ENCODE assay signal across 12 mouse cellular contexts in genomic region chr13:58935956-58936495, GRCm38 (mm10).
DNase-seq lines count a peak whose midpoint lies in the region; ATAC-seq and TF ChIP-seq lines count a peak whose summit lies in the region.
"Had no signal": no experiment of that assay in that cellular context is flagged by ENCODE, and none has a peak within 500 bp of the region (broad histone marks: within the 10 kb centered on the region; RNA-seq: fewer than 3 reads in every experiment).

No protein-coding gene starts in this region.

- no peaks in the 10 kb centered on the region for H3K36me3 ChIP-seq in hindbrain, postnatal 0 days (ENCODE audit: insufficient read depth, low read length)
- H3K36me3 ChIP-seq in hindbrain, embryonic 14.5 days (replicated peaks; ENCODE audit: control insufficient read depth, insufficient read depth): no peaks in the 10 kb centered on the region
- no peaks in the 10 kb centered on the region for H3K36me3 ChIP-seq in neural tube, embryonic 12.5 days
- H3K36me3 ChIP-seq in neural tube, embryonic 15.5 days: no peaks in the 10 kb centered on the region
- H3K36me3 ChIP-seq: embryonic facial prominence, embryonic 12.5 days; liver, embryonic 15.5 days had no signal

- TF ChIP-seq CTCF in hindbrain, postnatal 0 days (IDR thresholded peaks at IDR 0.05; ENCODE audit: low read depth): no peak

- no peak overlapping the region for H3K4me3 ChIP-seq in hindbrain, postnatal 0 days (ENCODE audit: low read length)
- H3K4me3 ChIP-seq in hindbrain, embryonic 14.5 days (replicated peaks; ENCODE audit: low read length): no peak overlapping the region
- no peak overlapping the region for H3K4me3 ChIP-seq in neural tube, embryonic 12.5 days
- no peak overlapping the region for H3K4me3 ChIP-seq in neural tube, embryonic 15.5 days (replicated peaks)
- H3K4me3 ChIP-seq: embryonic facial prominence, embryonic 12.5 days; liver, embryonic 15.5 days had no signal

- WGBS in hindbrain, postnatal 0 days: 15% methylated on average over 8 of the region's 8 CpGs
- 10% methylated on average over 8 of the region's 8 CpGs for WGBS in hindbrain, embryonic 14.5 days
- 5% methylated on average over 8 of the region's 8 CpGs for WGBS in neural tube, embryonic 12.5 days
- WGBS in neural tube, embryonic 15.5 days: 4% methylated on average over 8 of the region's 8 CpGs

- peaks cover 8% of the 10 kb centered on the region for H3K4me1 ChIP-seq in hindbrain, postnatal 0 days (ENCODE audit: insufficient read depth, low read length)
- peaks cover 28% of the 10 kb centered on the region for H3K4me1 ChIP-seq in hindbrain, embryonic 14.5 days (replicated peaks; ENCODE audit: control insufficient read depth, insufficient read depth, low read length)
- peaks cover 32% of the 10 kb centered on the region for H3K4me1 ChIP-seq in neural tube, embryonic 12.5 days
- H3K4me1 ChIP-seq in neural tube, embryonic 15.5 days: peaks cover 51% of the 10 kb centered on the region
- H3K4me1 ChIP-seq: liver, embryonic 15.5 days had no signal

- no peaks in the 10 kb centered on the region for H3K9me3 ChIP-seq in hindbrain, postnatal 0 days (ENCODE audit: low read length)
- no peaks in the 10 kb centered on the region for H3K9me3 ChIP-seq in hindbrain, embryonic 14.5 days (ENCODE audit: control insufficient read depth, low read length)
- no peaks in the 10 kb centered on the region for H3K9me3 ChIP-seq in neural tube, embryonic 12.5 days
- no peaks in the 10 kb centered on the region for H3K9me3 ChIP-seq in neural tube, embryonic 15.5 days (replicated peaks)
- H3K9me3 ChIP-seq: embryonic facial prominence, embryonic 12.5 days; liver, embryonic 15.5 days had no signal

- H3K9ac ChIP-seq in hindbrain, postnatal 0 days (replicated peaks; ENCODE audit: low read length): no peak overlapping the region
- no peak overlapping the region for H3K9ac ChIP-seq in hindbrain, embryonic 14.5 days
- no peak overlapping the region for H3K9ac ChIP-seq in neural tube, embryonic 12.5 days
- H3K9ac ChIP-seq in neural tube, embryonic 15.5 days (replicated peaks): no peak overlapping the region
- H3K9ac ChIP-seq: embryonic facial prominence, embryonic 12.5 days; liver, embryonic 15.5 days had no signal

- DNase-seq in hindbrain, postnatal 0 days (ENCODE audit: low spot score): no peak
- DNase-seq in hindbrain, embryonic 14.5 days (ENCODE audit: low spot score): no peak
- DNase-seq in neural tube, embryonic 10.5 days (ENCODE audit: extremely low spot score, low spot score): no peak
- DNase-seq in lung, postnatal 10 days: peak; percentile 11
- no peak for DNase-seq in cerebellum, postnatal 10 days
- DNase-seq: cerebellum, postnatal 14 days; kidney, adult 11 months had no signal

- peak; percentile 30; the same call in 1 of the 2 replicates for ATAC-seq in hindbrain, postnatal 0 days
- no peak for ATAC-seq in hindbrain, embryonic 14.5 days (ENCODE audit: low FRiP score)
- peak; percentile 52; the same call in 1 of the 2 replicates for ATAC-seq in neural tube, embryonic 12.5 days (ENCODE audit: low FRiP score, low read depth)
- peak; percentile 46; the same call in 1 of the 2 replicates for ATAC-seq in neural tube, embryonic 15.5 days (ENCODE audit: low FRiP score)

- no peaks in the 10 kb centered on the region for H3K27me3 ChIP-seq in hindbrain, postnatal 0 days (ENCODE audit: insufficient read depth, low read length)
- H3K27me3 ChIP-seq in hindbrain, embryonic 14.5 days (ENCODE audit: control insufficient read depth, insufficient read depth, low read length): no peaks in the 10 kb centered on the region
- no peaks in the 10 kb centered on the region for H3K27me3 ChIP-seq in neural tube, embryonic 12.5 days (replicated peaks)
- no peaks in the 10 kb centered on the region for H3K27me3 ChIP-seq in neural tube, embryonic 15.5 days (replicated peaks)
- H3K27me3 ChIP-seq: CH12.LX; embryonic facial prominence, embryonic 12.5 days; liver, embryonic 15.5 days had no signal

- H3K4me2 ChIP-seq in hindbrain, postnatal 0 days (ENCODE audit: low read depth, low read length): no peak overlapping the region
- H3K4me2 ChIP-seq in hindbrain, embryonic 14.5 days (replicated peaks): no peak overlapping the region
- no peak overlapping the region for H3K4me2 ChIP-seq in neural tube, embryonic 12.5 days (replicated peaks)
- H3K4me2 ChIP-seq in neural tube, embryonic 15.5 days: no peak overlapping the region
- H3K4me2 ChIP-seq: embryonic facial prominence, embryonic 12.5 days; liver, embryonic 15.5 days had no signal

- H3K27ac ChIP-seq in hindbrain, postnatal 0 days: no peak overlapping the region
- H3K27ac ChIP-seq in hindbrain, embryonic 14.5 days: no peak overlapping the region
- no peak overlapping the region for H3K27ac ChIP-seq in neural tube, embryonic 12.5 days
- H3K27ac ChIP-seq in neural tube, embryonic 15.5 days (replicated peaks): peak overlapping the region; percentile 45; the same call in 1 of the 2 replicates
- H3K27ac ChIP-seq: embryonic facial prominence, embryonic 12.5 days; liver, embryonic 15.5 days had no signal
